Mouse (Mus musculus): ENCODE measurements at regions not wholly inside any gene's neighbourhood (a gene's known extent, or its start where the extent isn't known, plus 50 kb on each side); places are given as distances from the start of the nearest gene placed in this dataset.

GRCm38 (mm10) chr2:46993126-46993525 is 1820.8 kb upstream of the Acvr2a start:
- ATAC-seq = no peak
- Histone ChIP-seq H3K27me3 (replicated peaks; ENCODE audit: control insufficient read depth, insufficient read depth, low read length) (no peaks in the 10 kb centered on the region), H3K9ac (ENCODE audit: low read length) (no peak overlapping the region), H3K4me1 (ENCODE audit: control insufficient read depth, insufficient read depth, low read length) (no peaks in the 10 kb centered on the region), H3K4me3 (ENCODE audit: low read depth, low read length) (no peak overlapping the region), H3K9me3 (replicated peaks; ENCODE audit: control insufficient read depth, low read length) (no peaks in the 10 kb centered on the region), H3K36me3 (ENCODE audit: control insufficient read depth, insufficient read depth, low read length) (no peaks in the 10 kb centered on the region), H3K27ac (ENCODE audit: low read depth, low read length) (no peak overlapping the region), H3K4me2 (ENCODE audit: low read length) (no peak overlapping the region)
- DNase-seq (ENCODE audit: low spot score) = no peak
- WGBS = 83% methylated on average over 3 of the region's 3 CpGs

GRCm38 (mm10) chr2:46992672-46993071 is 1821.2 kb upstream of the Acvr2a start:
- H3K36me3 ChIP-seq (ENCODE audit: control insufficient read depth, insufficient read depth, low read length) = no peaks in the 10 kb centered on the region
- no peaks in the 10 kb centered on the region for H3K9me3 ChIP-seq (replicated peaks; ENCODE audit: control insufficient read depth, low read length)
- no peak overlapping the region for H3K27ac ChIP-seq (ENCODE audit: low read depth, low read length)
- H3K4me2 ChIP-seq (ENCODE audit: low read length) = no peak overlapping the region
- DNase-seq (ENCODE audit: low spot score) (no peak), ATAC-seq (no peak)
- H3K4me3 ChIP-seq (ENCODE audit: low read depth, low read length) = no peak overlapping the region
- WGBS = 89% methylated on average over 3 of the region's 3 CpGs
- H3K27me3 ChIP-seq (replicated peaks; ENCODE audit: control insufficient read depth, insufficient read depth, low read length) = no peaks in the 10 kb centered on the region
- no peaks in the 10 kb centered on the region for H3K4me1 ChIP-seq (ENCODE audit: control insufficient read depth, insufficient read depth, low read length)
- no peak overlapping the region for H3K9ac ChIP-seq (ENCODE audit: low read length)

- no peak overlapping the region for H3K27ac ChIP-seq (ENCODE audit: low read depth, low read length)
- no peaks in the 10 kb centered on the region for H3K36me3 ChIP-seq (ENCODE audit: control insufficient read depth, insufficient read depth, low read length)
- no peak overlapping the region for H3K4me2 ChIP-seq (ENCODE audit: low read length)
- DNase-seq (ENCODE audit: low spot score) (no peak), ATAC-seq (no peak)
- no peaks in the 10 kb centered on the region for H3K9me3 ChIP-seq (replicated peaks; ENCODE audit: control insufficient read depth, low read length)
- no peaks in the 10 kb centered on the region for H3K27me3 ChIP-seq (replicated peaks; ENCODE audit: control insufficient read depth, insufficient read depth, low read length)
- H3K9ac ChIP-seq (ENCODE audit: low read length) = no peak overlapping the region
- WGBS = 90% methylated on average over 2 of the region's 2 CpGs
- H3K4me3 ChIP-seq (ENCODE audit: low read depth, low read length) = no peak overlapping the region
- H3K4me1 ChIP-seq (ENCODE audit: control insufficient read depth, insufficient read depth, low read length) = no peaks in the 10 kb centered on the region
These were observed 1827.2 kb upstream of the Acvr2a start for GRCm38 (mm10) chr2:46986689-46987088.

- Histone ChIP-seq H3K4me1 (ENCODE audit: control insufficient read depth, insufficient read depth, low read length) (no peaks in the 10 kb centered on the region), H3K4me3 (ENCODE audit: low read depth, low read length) (no peak overlapping the region), H3K9me3 (replicated peaks; ENCODE audit: control insufficient read depth, low read length) (no peaks in the 10 kb centered on the region), H3K9ac (ENCODE audit: low read length) (no peak overlapping the region), H3K27me3 (replicated peaks; ENCODE audit: control insufficient read depth, insufficient read depth, low read length) (no peaks in the 10 kb centered on the region), H3K4me2 (ENCODE audit: low read length) (no peak overlapping the region), H3K36me3 (ENCODE audit: control insufficient read depth, insufficient read depth, low read length) (no peaks in the 10 kb centered on the region), H3K27ac (ENCODE audit: low read depth, low read length) (no peak overlapping the region)
- DNase-seq (ENCODE audit: low spot score) (no peak), ATAC-seq (no peak)
- WGBS = 90% methylated on average over 4 of the region's 4 CpGs
These were observed 1827.8 kb upstream of the Acvr2a start for GRCm38 (mm10) chr2:46985915-46986672.

- DNase-seq (ENCODE audit: low spot score) (peak; percentile 19), ATAC-seq (peak; percentile 32)
- Histone ChIP-seq H3K4me2 (ENCODE audit: low read length) (no peak overlapping the region), H3K27ac (ENCODE audit: low read depth, low read length) (no peak overlapping the region), H3K27me3 (replicated peaks; ENCODE audit: control insufficient read depth, insufficient read depth, low read length) (no peaks in the 10 kb centered on the region), H3K9me3 (replicated peaks; ENCODE audit: control insufficient read depth, low read length) (no peaks in the 10 kb centered on the region), H3K4me1 (ENCODE audit: control insufficient read depth, insufficient read depth, low read length) (no peaks in the 10 kb centered on the region), H3K4me3 (ENCODE audit: low read depth, low read length) (no peak overlapping the region), H3K9ac (ENCODE audit: low read length) (no peak overlapping the region), H3K36me3 (ENCODE audit: control insufficient read depth, insufficient read depth, low read length) (no peaks in the 10 kb centered on the region)
- 76% methylated on average over 7 of the region's 7 CpGs for WGBS
These were observed 1823.7 kb upstream of the Zeb2 start for GRCm38 (mm10) chr2:46940628-46941530.

- no peak for DNase-seq (ENCODE audit: low spot score)
- ATAC-seq = no peak
- no peak overlapping the region for H3K9ac ChIP-seq (ENCODE audit: low read length)
- 93% methylated on average over 1 of the region's 1 CpGs for WGBS
- no peak overlapping the region for H3K4me3 ChIP-seq (ENCODE audit: low read depth, low read length)
- H3K27me3 ChIP-seq (replicated peaks; ENCODE audit: control insufficient read depth, insufficient read depth, low read length) = no peaks in the 10 kb centered on the region
- H3K4me2 ChIP-seq (ENCODE audit: low read length) = no peak overlapping the region
- no peaks in the 10 kb centered on the region for H3K9me3 ChIP-seq (replicated peaks; ENCODE audit: control insufficient read depth, low read length)
- no peaks in the 10 kb centered on the region for H3K4me1 ChIP-seq (ENCODE audit: control insufficient read depth, insufficient read depth, low read length)
- H3K36me3 ChIP-seq (ENCODE audit: control insufficient read depth, insufficient read depth, low read length) = no peaks in the 10 kb centered on the region
- no peak overlapping the region for H3K27ac ChIP-seq (ENCODE audit: low read depth, low read length)
These were observed 1815.6 kb upstream of the Zeb2 start for GRCm38 (mm10) chr2:46932831-46933230.

- Histone ChIP-seq H3K4me3 (ENCODE audit: low read depth, low read length) (no peak overlapping the region), H3K27ac (ENCODE audit: low read depth, low read length) (no peak overlapping the region), H3K27me3 (replicated peaks; ENCODE audit: control insufficient read depth, insufficient read depth, low read length) (no peaks in the 10 kb centered on the region), H3K36me3 (ENCODE audit: control insufficient read depth, insufficient read depth, low read length) (no peaks in the 10 kb centered on the region), H3K9me3 (replicated peaks; ENCODE audit: control insufficient read depth, low read length) (no peaks in the 10 kb centered on the region), H3K4me1 (ENCODE audit: control insufficient read depth, insufficient read depth, low read length) (no peaks in the 10 kb centered on the region), H3K4me2 (ENCODE audit: low read length) (no peak overlapping the region), H3K9ac (ENCODE audit: low read length) (no peak overlapping the region)
- DNase-seq (ENCODE audit: low spot score) = no peak
- 88% methylated on average over 3 of the region's 3 CpGs for WGBS
- no peak for ATAC-seq
These were observed 1807.0 kb upstream of the Zeb2 start for GRCm38 (mm10) chr2:46924189-46924588.

GRCm38 (mm10) chr2:46913496-46913895 is 1796.3 kb upstream of the Zeb2 start:
- Histone ChIP-seq H3K4me1 (ENCODE audit: control insufficient read depth, insufficient read depth, low read length) (no peaks in the 10 kb centered on the region), H3K9ac (ENCODE audit: low read length) (no peak overlapping the region), H3K9me3 (replicated peaks; ENCODE audit: control insufficient read depth, low read length) (no peaks in the 10 kb centered on the region), H3K4me2 (ENCODE audit: low read length) (no peak overlapping the region), H3K27me3 (replicated peaks; ENCODE audit: control insufficient read depth, insufficient read depth, low read length) (no peaks in the 10 kb centered on the region), H3K36me3 (ENCODE audit: control insufficient read depth, insufficient read depth, low read length) (no peaks in the 10 kb centered on the region), H3K27ac (ENCODE audit: low read depth, low read length) (no peak overlapping the region), H3K4me3 (ENCODE audit: low read depth, low read length) (no peak overlapping the region)
- DNase-seq (ENCODE audit: low spot score) (no peak), ATAC-seq (no peak)

GRCm38 (mm10) chr2:46883216-46883615 is 1766.0 kb upstream of the Zeb2 start:
- H3K4me2 ChIP-seq (ENCODE audit: low read length) = no peak overlapping the region
- no peak overlapping the region for H3K27ac ChIP-seq (ENCODE audit: low read depth, low read length)
- H3K27me3 ChIP-seq (replicated peaks; ENCODE audit: control insufficient read depth, insufficient read depth, low read length) = no peaks in the 10 kb centered on the region
- H3K4me1 ChIP-seq (ENCODE audit: control insufficient read depth, insufficient read depth, low read length) = no peaks in the 10 kb centered on the region
- H3K36me3 ChIP-seq (ENCODE audit: control insufficient read depth, insufficient read depth, low read length) = no peaks in the 10 kb centered on the region
- no peak for DNase-seq (ENCODE audit: low spot score)
- no peaks in the 10 kb centered on the region for H3K9me3 ChIP-seq (replicated peaks; ENCODE audit: control insufficient read depth, low read length)
- H3K4me3 ChIP-seq (ENCODE audit: low read depth, low read length) = no peak overlapping the region
- 77% methylated on average over 2 of the region's 2 CpGs for WGBS
- H3K9ac ChIP-seq (ENCODE audit: low read length) = no peak overlapping the region
- no peak for ATAC-seq
